Mouse (Mus musculus) testis, adult 2 months (tissue): Measurements from ENCODE around the gene Txnrd1.

Experiments used
- CTCF ChIP-seq: fragments of 200-500 bp; IDR thresholded peaks from 2 replicates; pipeline ENCODE4 v1.5.1; 2012; ENCODE audit warnings: low read depth, mild to moderate bottlenecking, inconsistent platforms, low read length, moderate library complexity; ENCODE audit not compliant: control insufficient read depth, insufficient read depth, insufficient replicate concordance
- POLR2A ChIP-seq: fragments of 200-500 bp; IDR thresholded peaks from 2 replicates; pipeline ENCODE4 v1.6.1; 2012; ENCODE audit warnings: low read depth, mild to moderate bottlenecking, inconsistent platforms, low read length, moderate library complexity; ENCODE audit not compliant: control insufficient read depth

DNA sequence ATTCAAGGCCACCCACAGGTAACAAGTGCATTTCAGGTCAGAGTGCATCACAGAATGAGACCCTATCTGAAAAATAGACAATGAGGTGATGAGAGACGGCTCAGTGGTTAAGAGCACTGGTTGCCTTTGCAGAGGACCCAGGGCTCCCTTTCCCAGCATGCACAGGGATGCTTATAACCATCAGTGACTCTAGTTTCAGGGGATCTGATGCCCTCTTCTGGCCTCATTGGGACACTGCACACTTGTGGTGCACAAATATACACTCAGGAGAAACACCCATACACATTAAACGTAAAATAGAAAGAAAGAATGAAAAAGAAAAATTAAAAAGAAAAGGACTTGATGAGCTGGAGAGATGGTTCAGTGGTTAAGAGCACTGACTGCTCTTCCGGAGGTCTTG is 42.0 kb upstream of the Txnrd1 start:
- TF ChIP-seq POLR2A (no peak), CTCF (no peak)
